Mouse (Mus musculus) lung, embryonic 14.5 days (tissue): Measurements from ENCODE around the gene Ints1. TPM values are rescaled to one million over a fixed set of nuclear protein-coding genes. Genes with fewer than 3 reads are reported as not detected.
"Not testable (repeated sequence)": the region's sequence is repeated elsewhere in the genome, so short reads cannot be mapped to it uniquely, and the experiment has no call there.

Experiments used
- ATAC-seq: fragments of 200-750 bp; cut with Nextera tagmentation; 2 replicates; pipeline ENCODE4 v1.8.0; 2017; ENCODE audit warnings: mild to moderate bottlenecking, moderate TSS enrichment, moderate library complexity; ENCODE audit not compliant: insufficient read depth
- DNase-seq: peaks from one replicate; pipeline ENCODE4 v3.0.0-alpha.2; 2015
- H3K27ac ChIP-seq: fragments of 300-500 bp; sonication (generic); 2 replicates; pipeline ENCODE4 v1.5.1; 2014; ENCODE audit warnings: low read depth, mild to moderate bottlenecking, moderate library complexity
- H3K27me3 ChIP-seq: fragments of 300-500 bp; sonication (generic); 2 replicates; pipeline ENCODE4 v1.6.1; 2014; ENCODE audit warnings: low read length, control low read depth; ENCODE audit not compliant: insufficient read depth
- H3K36me3 ChIP-seq: fragments of 300-500 bp; sonication (generic); 2 replicates; pipeline ENCODE4 v1.6.1; 2014; ENCODE audit warnings: control low read depth; ENCODE audit not compliant: insufficient read depth
- H3K4me1 ChIP-seq: fragments of 300-500 bp; sonication (generic); 2 replicates; pipeline ENCODE4 v1.6.1; 2014; ENCODE audit warnings: antibody characterized with exemption, control low read depth; ENCODE audit not compliant: insufficient read depth
- H3K4me2 ChIP-seq: fragments of 300-500 bp; sonication (generic); 2 replicates; pipeline ENCODE4 v1.6.1; 2014; ENCODE audit warnings: mild to moderate bottlenecking
- H3K4me3 ChIP-seq: fragments of 300-500 bp; sonication (generic); 2 replicates; pipeline ENCODE4 v1.5.1; 2014; ENCODE audit warnings: low read depth, low read length
- H3K9ac ChIP-seq: fragments of 300-500 bp; sonication (generic); 2 replicates; pipeline ENCODE4 v1.6.1; 2014
- H3K9me3 ChIP-seq: fragments of 300-500 bp; sonication (generic); 2 replicates; pipeline ENCODE4 v1.6.1; 2016; ENCODE audit warnings: low read depth, low read length, control low read depth
- CTCF ChIP-seq: IDR thresholded peaks from 2 replicates; pipeline ENCODE4 v1.5.1; 2016; ENCODE audit warnings: antibody characterized with exemption, low read depth
- WGBS: fragments of 180-500 bp; shearing (Covaris S2); extraction: QIAGEN DNeasy Blood & Tissue Kit; methylation state at CpG from one replicate; pipeline ENCODE4 v1.1.7; 2014; 5-methylcytosine and 5-hydroxymethylcytosine counted together
- polyA plus RNA-seq: library from polyadenylated mRNA; unstranded; fragments of >200 nt; fragmentation: Nextera tagmentation; extraction: Ambion mirVana; gene quantifications from 2 replicates; pipeline ENCODE4 v1.2.1, GENCODE M21; 2014

Ints1 gene
- polyA plus RNA-seq, 1 experiment from 2014 or later: 39.8 TPM

GRCm38 (mm10) chr5:139756586-139756985 is 18.9 kb downstream of the Ints1 start:
- WGBS: 93% methylated on average over 2 of the region's 2 CpGs
- no peak overlapping the region for H3K4me2 ChIP-seq
- no peak for TF ChIP-seq CTCF
- no peak overlapping the region for H3K9ac ChIP-seq
- H3K27ac ChIP-seq: no peak overlapping the region
- no peak for ATAC-seq
- H3K4me3 ChIP-seq: no peak overlapping the region
- peaks cover 92% of the 10 kb centered on the region for H3K36me3 ChIP-seq
- H3K27me3 ChIP-seq: no peaks in the 10 kb centered on the region
- H3K9me3 ChIP-seq: no peaks in the 10 kb centered on the region
- no peaks in the 10 kb centered on the region for H3K4me1 ChIP-seq
- DNase-seq: no peak

DNA sequence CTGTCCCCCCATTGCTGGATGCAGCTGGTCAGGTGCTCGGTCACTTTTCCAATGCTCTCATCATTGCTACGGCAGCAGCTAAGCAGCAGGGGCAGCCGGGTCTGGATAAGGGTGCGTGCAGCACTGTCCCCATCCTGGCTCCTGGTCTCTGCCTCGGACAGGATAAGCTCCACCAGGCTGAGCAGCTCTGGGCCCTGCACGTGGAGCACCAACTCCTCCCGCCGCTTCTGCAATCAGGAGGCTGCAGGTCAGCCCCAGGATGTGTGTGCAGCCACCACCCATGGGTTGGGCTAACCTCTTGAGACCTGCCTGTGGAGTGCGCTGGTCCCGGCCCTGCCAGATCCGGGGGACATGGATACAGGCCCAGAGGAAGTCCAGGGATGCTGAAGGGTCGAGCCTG is 19.3 kb downstream of the Ints1 start:
- Histone ChIP-seq H3K4me3 (no peak overlapping the region), H3K36me3 (peaks cover 92% of the 10 kb centered on the region), H3K4me2 (no peak overlapping the region), H3K27ac (no peak overlapping the region), H3K4me1 (no peaks in the 10 kb centered on the region), H3K9me3 (no peaks in the 10 kb centered on the region), H3K27me3 (no peaks in the 10 kb centered on the region), H3K9ac (no peak overlapping the region)
- WGBS: 88% methylated on average over 12 of the region's 12 CpGs
- DNase-seq (no peak), ATAC-seq (no peak)
- no peak for TF ChIP-seq CTCF

- Histone ChIP-seq H3K27me3 (no peaks in the 10 kb centered on the region), H3K9ac (no peak overlapping the region), H3K27ac (no peak overlapping the region), H3K4me3 (no peak overlapping the region), H3K4me2 (no peak overlapping the region), H3K4me1 (no peaks in the 10 kb centered on the region), H3K36me3 (peaks cover 90% of the 10 kb centered on the region), H3K9me3 (no peaks in the 10 kb centered on the region)
- WGBS: 26% methylated on average over 12 of the region's 12 CpGs
- DNase-seq (peak; percentile 73), ATAC-seq (0 out of 2 replicates have a peak, but pooled peaks have one; percentile 9)
- peak; percentile 84 for TF ChIP-seq CTCF
Measured at GRCm38 (mm10) chr5:139754753-139755152, 20.7 kb downstream of the Ints1 start.

GRCm38 (mm10) chr5:139750535-139750934 is 24.9 kb downstream of the Ints1 start:
- Histone ChIP-seq H3K27ac (no peak overlapping the region), H3K4me1 (no peaks in the 10 kb centered on the region), H3K4me3 (no peak overlapping the region), H3K27me3 (no peaks in the 10 kb centered on the region), H3K9me3 (no peaks in the 10 kb centered on the region), H3K4me2 (no peak overlapping the region), H3K9ac (no peak overlapping the region), H3K36me3 (peaks cover 48% of the 10 kb centered on the region)
- DNase-seq (peak; percentile 83), ATAC-seq (peak; percentile 20; the same call in 1 of the 2 replicates)
- peak; percentile 96 for TF ChIP-seq CTCF

GRCm38 (mm10) chr5:139749413-139750125 is 25.9 kb downstream of the Ints1 start:
- Histone ChIP-seq H3K4me2 (no peak overlapping the region), H3K4me3 (no peak overlapping the region), H3K9ac (no peak overlapping the region), H3K9me3 (no peaks in the 10 kb centered on the region), H3K27ac (no peak overlapping the region), H3K27me3 (no peaks in the 10 kb centered on the region), H3K4me1 (no peaks in the 10 kb centered on the region), H3K36me3 (peaks cover 38% of the 10 kb centered on the region)
- ATAC-seq: no peak
- WGBS: 78% methylated on average over 16 of the region's 16 CpGs
- no peak for DNase-seq
- TF ChIP-seq CTCF: no peak

DNA sequence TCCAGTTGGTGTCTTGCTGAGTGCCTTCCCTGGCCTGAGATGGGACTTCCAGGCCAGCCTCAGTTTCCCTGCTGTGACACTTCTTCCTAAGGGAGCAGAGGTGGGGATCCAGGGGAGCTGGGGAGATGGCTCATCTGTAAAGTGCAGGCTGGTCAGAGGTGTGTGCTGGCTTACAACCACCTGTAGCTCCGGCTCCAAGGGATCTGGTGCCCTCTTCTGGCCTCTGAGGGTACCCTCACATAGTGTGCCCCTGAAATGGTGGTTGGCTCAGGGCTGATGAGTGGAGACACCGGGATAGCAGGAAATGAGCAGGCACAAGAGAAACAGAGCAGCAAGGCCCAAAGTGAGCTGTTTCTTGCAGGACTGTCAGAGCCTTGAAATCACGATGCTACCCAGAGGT is 29.7 kb downstream of the Ints1 start:
- no peak overlapping the region for H3K4me3 ChIP-seq
- no peaks in the 10 kb centered on the region for H3K4me1 ChIP-seq
- no peak overlapping the region for H3K4me2 ChIP-seq
- peak; percentile 85 for TF ChIP-seq CTCF
- peak; percentile 76 for DNase-seq
- H3K27ac ChIP-seq: no peak overlapping the region
- WGBS: 3% methylated on average over 3 of the region's 3 CpGs
- H3K27me3 ChIP-seq: no peaks in the 10 kb centered on the region
- no peak overlapping the region for H3K9ac ChIP-seq
- peaks cover 8% of the 10 kb centered on the region; the same call in 1 of the 2 replicates for H3K36me3 ChIP-seq
- peak; percentile 68 for ATAC-seq
- H3K9me3 ChIP-seq: no peaks in the 10 kb centered on the region

GRCm38 (mm10) chr5:139742640-139743039 is 32.8 kb downstream of the Ints1 start:
- not testable (repeated sequence) for H3K4me2 ChIP-seq, H3K4me1 ChIP-seq, H3K9me3 ChIP-seq, H3K36me3 ChIP-seq, ATAC-seq, H3K9ac ChIP-seq, H3K27me3 ChIP-seq, H3K27ac ChIP-seq, H3K4me3 ChIP-seq
- WGBS: 30% methylated on average over 3 of the region's 3 CpGs
- DNase-seq: peak; percentile 52
